Mouse (Mus musculus): ENCODE measurements at regions not wholly inside any gene's neighbourhood (a gene's known extent, or its start where the extent isn't known, plus 50 kb on each side); places are given as distances from the start of the nearest gene placed in this dataset.

DNA sequence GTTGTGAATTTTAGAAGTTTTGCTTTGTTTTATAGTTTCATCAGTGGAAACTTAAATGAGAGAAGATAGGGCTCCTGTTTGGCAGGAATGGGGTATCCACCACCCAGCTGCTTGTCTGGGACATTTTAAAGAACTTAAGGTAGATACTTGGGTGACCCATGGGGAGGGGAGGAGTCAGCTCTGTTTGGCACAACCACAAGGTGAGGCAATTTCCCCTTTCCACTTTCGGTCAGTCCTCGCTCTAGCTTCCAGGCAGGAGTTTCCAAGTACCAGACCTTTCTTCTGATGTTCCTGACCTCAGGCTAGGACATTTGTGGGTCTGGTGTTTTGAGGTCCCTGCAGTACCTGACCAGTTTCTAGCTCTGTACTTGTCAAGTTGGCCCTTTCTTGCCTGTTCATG, 142.5 kb upstream of the Atp6ap2 start:
- no peak overlapping the region for H3ac ChIP-seq (ENCODE audit: control insufficient read depth, insufficient read length, low read depth)
- H3K79me3 ChIP-seq (ENCODE audit: low read depth) = no peaks in the 10 kb centered on the region
- no peak overlapping the region for H3K4me3 ChIP-seq (ENCODE audit: insufficient read depth, poor library complexity, severe bottlenecking)
- TF ChIP-seq MYOG (IDR thresholded peaks at IDR 0.05; ENCODE audit: control insufficient read depth, extremely low read depth, insufficient read length) (no peak), CEBPB (IDR thresholded peaks at IDR 0.05; ENCODE audit: low read depth) (no peak), MAX (IDR thresholded peaks at IDR 0.05) (no peak), MYOD1 (IDR thresholded peaks at IDR 0.05; ENCODE audit: control insufficient read depth, insufficient read length, low read depth) (no peak), CTCF (IDR thresholded peaks at IDR 0.05; ENCODE audit: control insufficient read depth, insufficient read depth, insufficient read length) (no peak), FOSL1 (IDR thresholded peaks at IDR 0.05; ENCODE audit: insufficient read depth, low read length, poor library complexity, severe bottlenecking) (no peak), USF1 (IDR thresholded peaks at IDR 0.05; ENCODE audit: low read depth) (no peak)
- H3K79me2 ChIP-seq (ENCODE audit: control insufficient read depth, insufficient read depth) = no peaks in the 10 kb centered on the region
- H3K36me3 ChIP-seq (ENCODE audit: control insufficient read depth, insufficient read depth) = no peaks in the 10 kb centered on the region
- H3K27me3 ChIP-seq (ENCODE audit: control insufficient read depth, insufficient read depth, insufficient read length) = no peaks in the 10 kb centered on the region

DNA sequence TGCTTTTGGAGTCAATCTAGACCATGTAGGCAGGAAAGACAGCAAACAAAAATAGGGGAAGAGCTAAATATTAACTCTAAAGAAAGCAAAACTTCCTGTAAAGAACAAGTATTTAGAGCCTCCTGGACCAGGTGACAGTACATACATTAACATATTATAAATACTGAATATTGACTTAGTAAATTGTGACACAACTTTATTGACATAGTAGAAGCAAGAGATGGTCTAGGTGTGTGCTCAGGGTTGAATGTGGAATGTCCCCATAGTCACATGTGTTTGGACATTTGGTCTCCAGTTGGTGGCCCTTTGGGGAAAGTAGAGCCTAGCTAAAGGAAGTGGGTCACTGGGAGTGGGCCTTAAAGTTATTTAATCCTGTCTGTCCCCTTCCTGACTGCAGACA, 139.6 kb upstream of the Atp6ap2 start:
- H3K36me3 ChIP-seq (ENCODE audit: control insufficient read depth, insufficient read depth) = no peaks in the 10 kb centered on the region
- H3K79me2 ChIP-seq (ENCODE audit: control insufficient read depth, insufficient read depth) = no peaks in the 10 kb centered on the region
- no peaks in the 10 kb centered on the region for H3K27me3 ChIP-seq (ENCODE audit: control insufficient read depth, insufficient read depth, insufficient read length)
- H3K4me3 ChIP-seq (ENCODE audit: insufficient read depth, poor library complexity, severe bottlenecking) = no peak overlapping the region
- no peak overlapping the region for H3ac ChIP-seq (ENCODE audit: control insufficient read depth, insufficient read length, low read depth)
- no peak for TF ChIP-seq FOSL1 (IDR thresholded peaks at IDR 0.05; ENCODE audit: insufficient read depth, low read length, poor library complexity, severe bottlenecking)
- TF ChIP-seq MYOG (IDR thresholded peaks at IDR 0.05; ENCODE audit: control insufficient read depth, extremely low read depth, insufficient read length) = no peak
- no peak for TF ChIP-seq MYOD1 (IDR thresholded peaks at IDR 0.05; ENCODE audit: control insufficient read depth, insufficient read length, low read depth)
- no peak for TF ChIP-seq USF1 (IDR thresholded peaks at IDR 0.05; ENCODE audit: low read depth)
- no peak for TF ChIP-seq CTCF (IDR thresholded peaks at IDR 0.05; ENCODE audit: control insufficient read depth, insufficient read depth, insufficient read length)
- TF ChIP-seq CEBPB (IDR thresholded peaks at IDR 0.05; ENCODE audit: low read depth) = no peak
- TF ChIP-seq MAX (IDR thresholded peaks at IDR 0.05) = no peak
- no peaks in the 10 kb centered on the region for H3K79me3 ChIP-seq (ENCODE audit: low read depth)

GRCm38 (mm10) chrX:12449688-12450087, 137.9 kb upstream of the Atp6ap2 start:
- Histone ChIP-seq H3K27me3 (ENCODE audit: control insufficient read depth, insufficient read depth, insufficient read length) (no peaks in the 10 kb centered on the region), H3K79me2 (ENCODE audit: control insufficient read depth, insufficient read depth) (no peaks in the 10 kb centered on the region)

DNA sequence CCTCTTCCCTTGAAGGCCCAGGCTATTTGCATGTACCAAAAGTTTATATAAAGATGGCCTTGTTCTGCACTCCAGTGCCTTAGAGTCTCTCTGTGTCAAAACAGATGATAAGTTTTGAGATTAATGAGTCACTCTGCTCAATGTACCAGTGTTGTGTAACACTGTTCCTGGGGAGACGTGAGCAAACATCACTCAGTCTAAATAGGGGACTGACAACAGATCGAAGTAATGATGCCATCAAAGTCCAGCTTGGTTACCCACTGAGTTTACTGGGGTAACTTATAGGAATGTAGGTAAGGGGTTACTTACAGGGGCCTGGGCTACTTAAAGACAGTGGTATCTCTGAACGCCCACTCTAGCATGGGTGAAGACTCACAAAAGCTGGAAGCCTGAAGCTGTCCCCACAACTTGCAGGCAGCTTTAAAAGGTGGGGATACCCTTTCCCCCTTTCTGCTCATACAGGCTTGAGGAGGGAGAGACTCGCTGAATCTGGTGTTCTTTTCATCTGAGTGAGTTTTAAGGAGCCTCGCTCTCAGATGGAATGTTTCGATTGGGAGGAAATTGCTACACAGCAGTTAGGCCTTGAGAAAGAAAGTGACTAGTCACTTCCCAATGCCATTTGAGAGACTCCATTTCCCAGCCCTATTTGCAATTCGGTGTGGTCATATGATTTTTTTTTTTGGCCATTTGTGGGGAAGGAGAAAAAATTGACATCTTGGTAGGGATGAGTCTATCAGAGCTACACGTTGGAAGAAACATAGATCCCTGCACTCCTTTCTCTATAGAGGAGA, 134.4 kb upstream of the Atp6ap2 start:
- H3K36me3 ChIP-seq (ENCODE audit: control insufficient read depth, insufficient read depth) = no peaks in the 10 kb centered on the region
- no peak overlapping the region for H3ac ChIP-seq (ENCODE audit: control insufficient read depth, insufficient read length, low read depth)
- H3K79me2 ChIP-seq (ENCODE audit: control insufficient read depth, insufficient read depth) = no peaks in the 10 kb centered on the region
- no peak overlapping the region for H3K4me3 ChIP-seq (ENCODE audit: insufficient read depth, poor library complexity, severe bottlenecking)
- TF ChIP-seq FOSL1 (IDR thresholded peaks at IDR 0.05; ENCODE audit: insufficient read depth, low read length, poor library complexity, severe bottlenecking) (no peak), CTCF (IDR thresholded peaks at IDR 0.05; ENCODE audit: control insufficient read depth, insufficient read depth, insufficient read length) (no peak), MAX (IDR thresholded peaks at IDR 0.05) (no peak), MYOG (IDR thresholded peaks at IDR 0.05; ENCODE audit: control insufficient read depth, extremely low read depth, insufficient read length) (no peak), CEBPB (IDR thresholded peaks at IDR 0.05; ENCODE audit: low read depth) (no peak), USF1 (IDR thresholded peaks at IDR 0.05; ENCODE audit: low read depth) (no peak), MYOD1 (IDR thresholded peaks at IDR 0.05; ENCODE audit: control insufficient read depth, insufficient read length, low read depth) (no peak)
- no peaks in the 10 kb centered on the region for H3K27me3 ChIP-seq (ENCODE audit: control insufficient read depth, insufficient read depth, insufficient read length)
- no peaks in the 10 kb centered on the region for H3K79me3 ChIP-seq (ENCODE audit: low read depth)

More at GRCm38 (mm10) chrX:12449688-12450087, 137.9 kb upstream of the Atp6ap2 start:
- no peak overlapping the region for H3ac ChIP-seq (ENCODE audit: control insufficient read depth, insufficient read length, low read depth)
- no peak overlapping the region for H3K4me3 ChIP-seq (ENCODE audit: insufficient read depth, poor library complexity, severe bottlenecking)
- H3K36me3 ChIP-seq (ENCODE audit: control insufficient read depth, insufficient read depth) = no peaks in the 10 kb centered on the region
- TF ChIP-seq USF1 (IDR thresholded peaks at IDR 0.05; ENCODE audit: low read depth) = no peak
- no peak for TF ChIP-seq MYOG (IDR thresholded peaks at IDR 0.05; ENCODE audit: control insufficient read depth, extremely low read depth, insufficient read length)
- peak; percentile 44 for TF ChIP-seq CEBPB (IDR thresholded peaks at IDR 0.05; ENCODE audit: low read depth)
- no peak for TF ChIP-seq MYOD1 (IDR thresholded peaks at IDR 0.05; ENCODE audit: control insufficient read depth, insufficient read length, low read depth)
- H3K79me3 ChIP-seq (ENCODE audit: low read depth) = no peaks in the 10 kb centered on the region

- no peaks in the 10 kb centered on the region for H3K27me3 ChIP-seq (ENCODE audit: control insufficient read depth, insufficient read depth, insufficient read length)
- no peaks in the 10 kb centered on the region for H3K79me2 ChIP-seq (ENCODE audit: control insufficient read depth, insufficient read depth)
- TF ChIP-seq CEBPB (IDR thresholded peaks at IDR 0.05; ENCODE audit: low read depth) (no peak), FOSL1 (IDR thresholded peaks at IDR 0.05; ENCODE audit: insufficient read depth, low read length, poor library complexity, severe bottlenecking) (no peak), MAX (IDR thresholded peaks at IDR 0.05) (no peak), MYOD1 (IDR thresholded peaks at IDR 0.05; ENCODE audit: control insufficient read depth, insufficient read length, low read depth) (no peak)
These were observed 125.9 kb upstream of the Atp6ap2 start for GRCm38 (mm10) chrX:12461657-12462056.

More at GRCm38 (mm10) chrX:12461657-12462056, 125.9 kb upstream of the Atp6ap2 start:
- Histone ChIP-seq H3K4me3 (ENCODE audit: insufficient read depth, poor library complexity, severe bottlenecking) (no peak overlapping the region), H3K79me3 (ENCODE audit: low read depth) (no peaks in the 10 kb centered on the region), H3ac (ENCODE audit: control insufficient read depth, insufficient read length, low read depth) (no peak overlapping the region), H3K36me3 (ENCODE audit: control insufficient read depth, insufficient read depth) (no peaks in the 10 kb centered on the region)

Data from C2C12 (cell line).